23 mouse cellular contexts compared by ENCODE assay signal in genomic region chr4:88707128-88707826, GRCm38 (mm10). TPM values are rescaled to one million over a fixed set of nuclear protein-coding genes. Genes with fewer than 3 reads are reported as not detected.
"Had no signal": no experiment of that assay in that cellular context is flagged by ENCODE, and none has a peak within 500 bp of the region (broad histone marks: within the 10 kb centered on the region; RNA-seq: fewer than 3 reads in every experiment).

No protein-coding gene starts in this region.

- DNase-seq: kidney, adult 11 months; kidney, adult 9 months; kidney, postnatal 36 days; layer of hippocampus, adult 9-11 months; layer of hippocampus, postnatal 36 days; lung, adult 2 months; lung, postnatal 14 days; right cerebral cortex, postnatal 4 days; spleen, adult 18-20 months; thymus, adult 18-20 months; thymus, postnatal 25 days had no signal

- H3K4me3 ChIP-seq: limb, embryonic 10.5 days; midbrain, embryonic 12.5 days had no signal

- H3K27ac ChIP-seq: kidney, postnatal 0 days; limb, embryonic 10.5 days; liver, embryonic 14.5 days; midbrain, embryonic 12.5 days had no signal

- H3K27me3 ChIP-seq: midbrain, embryonic 12.5 days had no signal

- H3K4me1 ChIP-seq: limb, embryonic 10.5 days; midbrain, embryonic 12.5 days had no signal

- H3K4me2 ChIP-seq: midbrain, embryonic 12.5 days had no signal

- H3K9me3 ChIP-seq: limb, embryonic 10.5 days; midbrain, embryonic 12.5 days had no signal

- H3K36me3 ChIP-seq: midbrain, embryonic 12.5 days had no signal

- ATAC-seq: midbrain, embryonic 16.5 days had no signal

- H3K9ac ChIP-seq: liver, embryonic 14.5 days; midbrain, embryonic 12.5 days had no signal

RNA-seq across cellular contexts. Expression of gene Ifnab, which starts 16.1 kb away (rescaled TPM):
- total RNA-seq: layer of hippocampus, adult 18-20 months; layer of hippocampus, postnatal 36 days; megakaryocyte-erythroid progenitor cell, adult 5-6 weeks had no signal
- polyA plus RNA-seq: intestine, embryonic 14.5 days; kidney, postnatal 0 days; limb, embryonic 10.5 days; limb, embryonic 14.5 days; liver, embryonic 14.5 days; lung, adult 2 months; midbrain, embryonic 12.5 days; midbrain, embryonic 16.5 days; neural tube, embryonic 14.5 days; stomach, embryonic 14.5 days; urinary bladder, adult 2 months had no signal

RNA-seq across cellular contexts. Expression of gene Ifna2, which starts 23.6 kb away (rescaled TPM):
- total RNA-seq: layer of hippocampus, adult 18-20 months; layer of hippocampus, postnatal 36 days; megakaryocyte-erythroid progenitor cell, adult 5-6 weeks had no signal
- polyA plus RNA-seq: intestine, embryonic 14.5 days; kidney, postnatal 0 days; limb, embryonic 10.5 days; limb, embryonic 14.5 days; liver, embryonic 14.5 days; lung, adult 2 months; midbrain, embryonic 12.5 days; midbrain, embryonic 16.5 days; neural tube, embryonic 14.5 days; stomach, embryonic 14.5 days; urinary bladder, adult 2 months had no signal

RNA-seq across cellular contexts. Expression of gene Ifna16, which starts 30.6 kb away (rescaled TPM):
- total RNA-seq: layer of hippocampus, adult 18-20 months; layer of hippocampus, postnatal 36 days; megakaryocyte-erythroid progenitor cell, adult 5-6 weeks had no signal
- polyA plus RNA-seq: intestine, embryonic 14.5 days; kidney, postnatal 0 days; limb, embryonic 10.5 days; limb, embryonic 14.5 days; liver, embryonic 14.5 days; lung, adult 2 months; midbrain, embryonic 12.5 days; midbrain, embryonic 16.5 days; neural tube, embryonic 14.5 days; stomach, embryonic 14.5 days; urinary bladder, adult 2 months had no signal
